Mouse (Mus musculus): Measurements from ENCODE around the gene Rheb.
"Not testable (repeated sequence)": the region's sequence is repeated elsewhere in the genome, so short reads cannot be mapped to it uniquely, and the experiment has no call there.

Rheb gene

GRCm38 (mm10) chr5:24841662-24842273 lies 656 bp downstream of the Rheb start:
- DNase-seq (ENCODE audit: low spot score): peak; percentile 36

DNA sequence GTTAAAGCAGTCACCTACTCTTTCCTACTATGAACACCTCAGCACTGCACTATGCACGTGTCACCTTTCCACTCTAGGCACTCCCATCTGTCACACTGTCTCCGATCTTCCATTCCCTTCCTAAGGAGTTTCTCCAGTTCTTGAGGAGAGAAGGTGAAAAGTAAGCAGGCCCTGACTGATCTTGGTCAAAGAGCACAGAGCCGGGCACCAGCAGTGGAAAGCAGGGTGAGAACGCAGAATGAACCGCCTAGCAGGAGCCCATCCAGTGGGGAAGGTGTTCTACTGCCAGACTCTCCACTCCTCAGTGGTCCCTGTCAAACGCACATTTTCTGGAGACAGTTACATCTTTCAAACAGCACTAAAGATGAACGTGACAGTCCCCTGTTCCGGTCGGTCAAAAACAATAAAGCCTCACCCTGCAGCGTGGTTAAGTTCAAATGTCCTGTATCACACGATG lies 1.4 kb downstream of the Rheb start:
- DNase-seq (ENCODE audit: low spot score): no peak

- DNase-seq (ENCODE audit: low spot score): no peak
Observed at GRCm38 (mm10) chr5:24834491-24834890, 7.9 kb downstream of the Rheb start.

DNA sequence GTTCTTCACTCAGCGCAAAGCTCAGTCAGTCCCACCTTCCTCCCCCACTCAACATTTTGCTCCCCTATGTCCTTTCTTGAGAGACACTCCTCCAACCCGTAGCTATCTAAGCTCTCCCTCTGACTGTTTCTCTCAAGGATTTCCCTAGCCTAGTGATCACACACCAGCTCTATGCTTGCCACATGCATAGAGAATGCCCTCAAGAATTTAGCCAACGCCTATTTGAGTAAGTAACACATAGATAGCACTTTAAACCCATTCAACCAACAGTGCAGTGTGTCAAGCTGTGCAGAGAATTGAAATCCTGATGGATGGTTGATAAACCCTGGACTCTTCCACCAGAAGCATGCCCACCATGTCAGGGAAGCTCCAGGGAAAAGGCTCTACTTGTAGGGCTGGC lies 10.5 kb downstream of the Rheb start:
- no peak for DNase-seq (ENCODE audit: low spot score)

- DNase-seq (ENCODE audit: low spot score): no peak
Observed at GRCm38 (mm10) chr5:24828446-24828845, 14.0 kb downstream of the Rheb start.

GRCm38 (mm10) chr5:24827173-24827572 lies 15.3 kb downstream of the Rheb start:
- no peak for DNase-seq (ENCODE audit: low spot score)

DNA sequence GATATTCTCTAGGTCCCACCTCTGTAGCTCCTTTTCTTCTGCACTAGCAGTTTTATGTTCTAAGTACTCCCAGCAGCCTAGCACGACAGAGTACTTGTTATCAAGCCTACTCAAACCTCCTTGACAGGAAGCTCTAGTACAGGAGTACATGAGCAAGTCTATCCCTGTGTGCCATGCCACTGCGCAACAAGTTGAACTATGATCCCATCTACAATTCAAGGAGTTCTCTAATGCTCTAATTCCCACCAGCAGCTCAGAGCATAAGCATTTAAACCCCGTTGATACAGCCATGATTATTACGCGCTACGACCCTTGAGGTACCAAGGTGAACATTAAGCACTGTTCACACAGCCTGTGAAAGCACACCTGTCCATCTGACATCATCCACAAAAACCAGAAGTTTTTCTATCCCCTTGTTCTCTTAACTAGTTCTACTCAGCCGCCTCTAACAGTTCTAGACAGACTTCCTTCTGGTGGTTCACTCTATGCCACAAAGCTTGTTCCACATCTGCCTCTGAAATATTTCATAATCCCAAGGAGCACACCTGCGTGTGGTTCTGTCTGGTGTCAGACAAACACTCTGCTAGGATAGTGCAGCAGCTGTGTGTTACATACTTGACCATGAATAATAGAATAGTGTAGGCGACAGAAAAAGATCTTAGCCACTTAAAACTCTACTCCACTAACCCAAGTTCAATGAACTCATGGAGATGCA lies 16.2 kb downstream of the Rheb start:
- DNase-seq (ENCODE audit: low spot score): no peak

DNA sequence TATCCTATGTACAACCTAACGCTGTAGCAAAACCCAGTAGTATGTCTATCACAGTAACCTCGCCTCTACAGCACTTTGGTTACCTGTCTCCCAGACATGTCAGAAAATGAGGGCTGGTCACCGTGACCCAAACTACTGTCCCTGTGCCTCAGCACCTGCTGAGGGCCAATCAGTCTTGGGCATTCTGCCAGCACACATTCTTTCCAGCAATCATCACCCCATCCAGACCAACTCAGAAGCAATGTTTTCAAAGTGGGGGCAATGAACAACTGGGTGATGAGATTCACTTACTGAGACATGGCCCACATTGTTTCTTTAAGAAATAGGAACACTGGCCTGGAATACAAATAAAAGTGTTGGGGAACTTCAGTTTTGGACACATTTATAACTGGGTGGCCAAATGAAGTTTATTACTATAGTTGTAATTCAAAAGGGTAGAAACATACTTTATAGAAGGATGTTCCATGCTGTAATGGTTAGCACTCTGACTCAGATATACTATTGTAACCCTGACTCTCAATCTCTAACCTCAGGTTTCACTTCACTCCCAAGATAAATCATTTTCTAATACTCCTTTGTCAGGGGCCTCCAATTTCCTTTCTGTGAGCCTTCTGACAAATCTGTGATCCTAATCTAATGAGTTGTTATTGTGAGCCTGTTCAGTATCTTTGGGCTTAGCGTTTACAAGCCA lies 16.9 kb downstream of the Rheb start:
- DNase-seq (ENCODE audit: low spot score): no peak

- DNase-seq (ENCODE audit: low spot score): no peak
Observed at GRCm38 (mm10) chr5:24823864-24824405, 18.5 kb downstream of the Rheb start.

- DNase-seq (ENCODE audit: low spot score): no peak
Observed at GRCm38 (mm10) chr5:24822781-24823180, 19.6 kb downstream of the Rheb start.

DNA sequence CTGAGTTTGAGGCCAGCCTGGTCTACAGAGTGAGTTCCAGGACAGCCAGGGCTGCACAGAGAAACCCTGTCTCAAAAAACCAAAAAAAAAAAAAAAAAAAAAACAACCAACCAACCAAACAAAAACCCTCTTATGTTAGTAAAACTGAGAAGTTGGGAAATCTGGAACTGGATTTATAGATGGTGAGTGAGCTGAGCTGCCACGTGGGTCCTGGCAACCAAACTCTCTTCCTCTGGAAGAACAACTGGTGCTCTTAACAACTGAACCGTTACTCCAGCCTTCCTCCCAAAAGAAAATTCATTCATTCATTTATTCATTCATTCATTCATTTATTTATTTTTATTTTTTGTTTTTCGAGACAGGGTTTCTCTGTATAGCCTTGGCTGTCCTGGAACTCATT lies 20.2 kb downstream of the Rheb start:
- not testable (repeated sequence) for DNase-seq (ENCODE audit: low spot score)

GRCm38 (mm10) chr5:24821403-24821841 lies 21.0 kb downstream of the Rheb start:
- no peak for DNase-seq (ENCODE audit: low spot score)

- DNase-seq (ENCODE audit: low spot score): no peak
Observed at GRCm38 (mm10) chr5:24820627-24821026, 21.8 kb downstream of the Rheb start.

DNA sequence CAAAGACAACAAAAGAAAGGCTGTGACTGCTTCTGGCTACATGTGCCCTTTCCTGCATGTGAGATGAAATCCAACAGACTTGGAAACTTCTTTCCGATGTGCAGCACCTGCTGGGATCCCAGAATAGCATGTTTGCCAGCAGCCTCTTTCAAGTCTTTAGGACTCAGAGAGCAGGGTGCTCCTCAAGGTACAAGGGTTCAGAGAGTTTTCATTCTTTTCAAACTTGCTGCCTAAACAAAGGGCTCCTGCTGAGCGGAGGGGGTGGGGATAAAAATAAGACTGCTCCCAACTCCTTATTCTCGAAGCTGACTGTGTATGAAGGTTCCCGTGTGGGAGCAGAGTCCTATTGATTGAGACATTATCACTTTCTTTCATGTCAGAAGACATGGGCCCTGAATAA lies 25.2 kb downstream of the Rheb start:
- DNase-seq (ENCODE audit: low spot score): no peak

- DNase-seq (ENCODE audit: low spot score): no peak
Observed at GRCm38 (mm10) chr5:24813946-24814345, 28.5 kb downstream of the Rheb start.

GRCm38 (mm10) chr5:24813005-24813404 lies 29.4 kb downstream of the Rheb start:
- DNase-seq (ENCODE audit: low spot score): no peak

- DNase-seq (ENCODE audit: low spot score): no peak
Observed at GRCm38 (mm10) chr5:24805222-24805621, 37.2 kb downstream of the Rheb start.

DNA sequence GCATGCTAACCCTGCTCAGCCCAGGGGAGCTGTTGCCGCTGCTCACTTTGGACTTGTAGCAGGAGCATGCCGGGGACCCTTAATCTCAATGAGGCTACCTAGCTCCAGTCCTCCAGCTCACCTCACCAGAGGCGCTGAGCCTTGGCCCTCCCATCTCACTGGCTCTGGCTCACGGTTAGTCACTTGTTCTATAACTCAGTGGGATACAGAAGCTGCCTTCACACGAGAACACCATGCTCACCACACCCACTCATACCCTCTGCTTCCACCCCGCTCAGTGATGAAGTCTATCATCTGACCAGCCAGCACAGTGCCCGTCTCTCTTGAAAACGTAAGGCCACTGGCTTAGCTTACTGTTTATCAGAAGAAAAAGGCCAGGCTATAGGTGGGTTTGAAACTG lies 37.8 kb downstream of the Rheb start:
- no peak for DNase-seq (ENCODE audit: low spot score)

DNA sequence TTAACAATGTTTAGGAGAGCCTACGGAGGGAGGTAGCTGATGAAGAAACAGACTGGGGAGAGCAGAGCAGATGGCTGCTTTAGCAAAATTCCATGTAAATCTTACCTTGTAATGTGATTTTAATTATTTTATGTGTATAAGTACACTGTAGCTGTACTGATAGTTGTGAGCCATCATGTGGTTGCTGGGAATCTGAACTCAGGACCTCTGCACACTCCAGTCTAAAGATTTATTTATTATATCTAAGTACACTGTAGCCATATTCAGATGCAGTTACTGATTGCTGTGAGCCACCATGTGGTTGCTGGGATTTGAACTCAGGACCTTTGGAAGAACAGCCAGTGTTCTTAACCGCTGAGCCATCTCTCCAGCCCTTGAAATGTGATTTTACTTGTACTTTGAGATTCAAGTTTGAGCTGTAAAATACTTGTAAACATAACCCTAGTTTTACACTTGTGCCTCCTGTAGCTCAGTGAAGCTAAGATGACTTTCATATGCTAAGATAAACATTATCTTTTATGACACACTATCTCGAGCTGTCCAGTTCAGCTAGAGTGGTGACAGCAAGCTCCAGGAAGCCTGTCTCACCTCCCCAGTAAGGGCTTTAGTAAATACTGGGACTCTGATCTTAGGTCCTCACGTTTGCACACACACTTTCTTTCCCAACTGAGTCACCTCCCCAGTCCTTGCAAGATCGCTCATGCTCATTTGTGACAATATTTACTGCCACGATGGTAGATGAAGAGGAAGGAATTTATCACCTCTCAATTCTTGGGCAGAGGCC lies 40.4 kb downstream of the Rheb start:
- no peak for DNase-seq (ENCODE audit: low spot score)

DNA sequence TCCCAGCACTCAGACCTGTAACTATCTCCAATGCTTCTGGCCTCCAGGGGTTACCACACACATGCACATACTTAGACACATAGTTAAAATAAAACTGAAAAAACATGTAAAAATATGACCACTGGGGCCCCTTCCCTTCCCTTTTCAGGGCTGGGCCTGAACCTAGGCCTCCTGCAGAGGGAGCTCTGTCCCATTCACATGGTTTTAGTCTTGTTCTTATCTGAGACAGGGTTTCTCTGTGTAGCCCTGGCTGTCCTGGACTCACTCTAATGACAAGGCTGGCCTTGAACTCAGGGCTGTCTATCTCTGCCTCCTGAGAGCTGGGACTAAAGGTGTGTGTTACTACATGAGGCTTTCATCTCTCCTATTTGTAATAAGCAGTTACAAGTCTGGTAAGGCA lies 42.0 kb downstream of the Rheb start:
- DNase-seq (ENCODE audit: low spot score): no peak

DNA sequence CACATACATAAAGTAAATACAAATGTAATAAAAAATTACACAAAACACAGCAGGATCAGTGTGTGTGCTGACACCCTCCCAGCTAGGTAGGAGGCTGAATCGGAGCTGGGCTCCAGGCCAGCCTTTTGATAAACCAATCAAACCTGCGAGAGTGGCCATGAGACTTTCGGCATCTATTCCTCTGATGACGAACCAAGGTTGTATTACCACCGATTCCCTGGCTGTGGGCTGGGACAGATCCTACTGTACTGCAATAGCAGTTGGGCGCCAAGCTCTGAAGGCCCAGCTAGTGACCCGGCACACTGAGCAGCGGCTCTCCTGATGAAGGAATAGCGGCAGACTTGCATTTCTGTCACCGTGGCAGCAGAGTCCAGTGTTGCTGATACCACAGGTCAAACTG lies 43.8 kb downstream of the Rheb start:
- DNase-seq (ENCODE audit: low spot score): no peak

DNA sequence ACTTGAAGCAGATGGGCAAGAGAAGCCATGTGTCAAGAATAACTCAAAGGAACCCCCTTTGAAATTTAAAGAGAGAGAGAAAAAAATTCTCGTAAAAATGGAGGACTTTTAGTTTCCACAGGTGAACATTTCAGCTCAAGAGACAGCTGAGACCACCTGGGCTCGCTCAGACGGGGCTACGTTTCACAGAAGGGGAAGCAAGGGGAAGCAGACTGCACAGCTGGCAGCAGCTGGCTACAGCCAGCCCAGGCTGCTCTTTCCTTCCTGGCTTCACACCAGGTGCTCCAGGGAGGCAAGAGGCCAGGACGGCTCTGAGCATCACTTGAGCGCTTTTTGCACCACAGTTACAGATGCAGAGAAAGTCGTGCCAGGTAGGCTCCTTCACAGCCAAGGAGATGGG lies 44.6 kb downstream of the Rheb start:
- DNase-seq (ENCODE audit: low spot score): no peak
